Mouse (Mus musculus): ENCODE results near the gene B3gat3.
"Not testable (repeated sequence)": the region's sequence is repeated elsewhere in the genome, so short reads cannot be mapped to it uniquely, and the experiment has no call there.

B3gat3 gene

DNA sequence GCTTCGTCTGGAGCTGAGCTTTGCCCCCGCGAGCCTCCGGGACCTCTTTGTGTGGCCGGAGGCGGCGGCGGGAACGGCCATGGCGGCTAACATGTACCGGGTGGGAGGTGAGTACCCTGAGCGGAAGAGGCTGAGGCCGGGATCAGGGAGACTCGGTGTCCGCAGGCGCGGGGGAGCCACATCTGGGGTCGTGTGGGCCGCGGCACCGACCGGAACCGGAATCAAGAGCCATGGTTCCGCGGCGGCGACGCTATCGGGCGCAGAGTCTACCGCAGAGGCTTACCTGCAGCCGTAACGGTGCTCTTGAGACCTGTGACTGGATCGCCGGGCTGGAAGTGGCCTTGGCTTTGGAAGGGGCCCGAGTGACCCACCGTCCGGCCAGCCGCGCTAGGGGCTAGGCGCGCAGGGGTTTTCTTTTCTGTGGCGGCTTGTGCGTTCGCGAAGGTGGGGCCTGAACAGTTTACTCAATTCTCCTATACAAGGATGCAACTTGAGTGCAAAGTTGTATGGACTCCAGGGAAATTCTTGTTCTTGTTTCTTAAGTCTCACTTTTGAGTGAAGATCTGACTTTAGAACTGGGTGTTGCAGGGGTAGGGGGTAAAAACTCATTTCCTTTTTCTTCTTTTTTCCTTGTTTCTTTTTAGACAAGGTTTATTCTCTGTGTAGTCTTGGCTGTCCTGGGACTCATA is 22.2 kb downstream of the B3gat3 start:
- DNase-seq (ENCODE audit: low spot score in 2 of 2) = peak in 1 of 2 experiments; percentile 33

DNA sequence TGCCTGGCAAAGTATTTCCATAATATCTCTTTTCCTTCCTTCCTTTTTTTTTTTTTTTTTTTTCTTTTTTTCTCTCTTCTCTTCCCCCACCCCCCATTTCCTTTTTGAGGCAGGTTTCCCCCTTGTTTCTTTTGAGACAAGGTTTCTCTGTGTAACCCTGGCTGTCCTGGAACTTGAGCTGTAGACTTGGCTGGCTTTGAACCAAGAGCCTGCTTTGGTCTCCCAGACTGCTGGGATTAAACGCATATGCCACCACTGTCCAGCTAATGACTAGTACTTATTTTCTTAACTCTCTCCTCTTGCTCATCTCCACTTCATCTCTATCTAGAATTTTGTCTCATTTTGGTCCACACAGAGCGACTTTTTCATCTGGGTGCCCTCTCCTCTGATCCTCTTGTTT is 22.9 kb downstream of the B3gat3 start:
- no peak for DNase-seq (ENCODE audit: low spot score in 2 of 2)

DNA sequence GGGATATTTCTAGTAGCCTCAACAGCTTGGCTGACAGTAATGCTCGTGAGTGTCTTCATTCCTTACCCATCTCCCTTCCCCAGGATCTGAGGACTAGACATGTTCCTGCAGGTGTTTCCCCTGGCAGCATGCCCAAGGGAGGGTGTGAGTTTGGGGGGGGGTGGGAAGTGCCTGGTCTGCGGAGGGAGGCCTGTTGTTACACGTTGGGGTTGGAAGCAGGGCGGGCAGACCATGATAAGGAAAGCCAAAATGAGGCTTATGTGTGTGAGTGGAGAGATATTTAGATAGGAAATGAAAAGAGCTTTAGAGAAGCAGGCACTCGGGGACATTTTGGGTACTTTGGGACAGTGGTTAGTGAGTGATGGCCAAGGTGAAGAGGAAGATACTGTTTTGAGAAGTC is 23.9 kb downstream of the B3gat3 start:
- no peak for DNase-seq (ENCODE audit: low spot score in 2 of 2)

DNA sequence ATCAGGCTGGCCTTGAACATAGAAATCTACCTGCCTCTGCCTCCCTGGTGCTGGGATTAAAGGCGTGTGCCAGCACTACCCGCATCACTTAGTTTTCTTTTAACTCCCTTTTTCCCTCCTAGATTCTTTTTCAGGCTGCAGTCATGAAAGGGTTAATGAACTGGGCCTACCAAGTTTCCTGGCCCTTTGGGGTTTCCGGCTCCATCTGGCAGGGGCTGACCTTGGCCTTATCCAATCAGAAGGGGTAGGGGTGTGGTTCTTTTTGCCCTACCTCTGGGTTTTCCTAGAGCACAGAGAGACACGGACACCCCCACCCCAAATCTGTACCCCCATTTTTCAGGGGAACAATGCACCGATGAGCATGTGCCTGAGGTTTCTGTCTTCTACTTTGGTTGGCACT is 24.6 kb downstream of the B3gat3 start:
- peak in 1 of 2 experiments; percentile 58 for DNase-seq (ENCODE audit: low spot score in 2 of 2)

DNA sequence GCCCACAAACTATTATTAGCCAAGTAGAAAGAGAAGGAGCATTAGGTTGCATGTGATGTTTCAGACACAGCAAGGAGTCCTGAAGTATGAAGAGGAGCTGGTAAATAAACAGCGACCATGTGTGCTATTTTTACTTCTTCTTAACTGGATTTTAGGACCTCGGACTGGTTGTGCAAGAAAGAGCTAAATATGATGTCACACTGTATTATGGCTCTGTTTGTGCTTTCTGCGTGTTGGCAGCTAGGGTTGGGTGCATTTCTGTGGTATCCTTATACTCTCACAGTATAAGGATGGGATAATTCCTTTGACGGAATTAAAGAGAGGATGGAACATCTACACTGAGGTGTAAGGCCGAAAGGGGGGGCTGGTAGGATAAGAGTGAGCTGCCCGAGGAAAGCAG is 25.1 kb downstream of the B3gat3 start:
- no peak for DNase-seq (ENCODE audit: low spot score in 2 of 2)

DNA sequence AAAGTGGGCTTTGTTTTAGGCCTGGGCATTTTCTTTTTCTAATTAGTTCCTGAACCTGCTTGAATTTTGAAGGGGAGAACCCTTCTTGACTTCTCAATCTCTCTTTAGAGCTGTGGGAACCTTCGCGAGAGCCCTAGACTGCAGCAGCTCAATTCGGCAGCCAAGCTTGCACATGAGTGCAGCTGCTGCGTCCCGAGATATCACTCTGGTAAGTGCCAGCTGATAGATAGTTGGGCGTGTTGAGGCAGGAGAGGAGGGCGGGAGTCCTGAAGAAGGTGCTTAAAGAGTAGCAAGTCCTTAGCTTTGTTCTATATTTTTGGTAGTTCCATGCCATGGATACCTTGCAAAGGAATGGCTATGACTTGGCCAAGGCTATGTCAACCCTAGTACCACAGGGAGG is 26.8 kb downstream of the B3gat3 start:
- no peak for DNase-seq (ENCODE audit: low spot score in 2 of 2)

DNA sequence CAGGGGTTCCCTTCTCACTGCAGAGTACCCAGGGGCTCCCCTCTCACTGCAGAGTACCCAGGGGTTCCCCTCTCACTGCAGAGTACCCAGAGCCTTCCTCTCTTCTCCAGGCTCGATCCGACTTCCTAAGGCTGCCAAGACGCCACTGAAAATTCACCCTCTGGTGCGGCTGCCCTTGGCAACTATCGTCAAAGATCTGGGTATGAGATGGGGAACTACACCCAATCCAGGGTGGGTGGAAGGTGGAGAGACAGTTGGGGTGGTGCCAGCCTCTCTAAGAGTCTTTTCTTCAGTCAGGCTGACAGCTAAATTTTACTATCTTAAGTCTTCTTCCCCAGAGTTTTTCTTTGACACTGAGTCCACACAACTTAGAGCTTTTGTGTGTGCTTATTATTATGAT is 30.0 kb downstream of the B3gat3 start:
- DNase-seq (ENCODE audit: low spot score in 2 of 2) = no peak

DNA sequence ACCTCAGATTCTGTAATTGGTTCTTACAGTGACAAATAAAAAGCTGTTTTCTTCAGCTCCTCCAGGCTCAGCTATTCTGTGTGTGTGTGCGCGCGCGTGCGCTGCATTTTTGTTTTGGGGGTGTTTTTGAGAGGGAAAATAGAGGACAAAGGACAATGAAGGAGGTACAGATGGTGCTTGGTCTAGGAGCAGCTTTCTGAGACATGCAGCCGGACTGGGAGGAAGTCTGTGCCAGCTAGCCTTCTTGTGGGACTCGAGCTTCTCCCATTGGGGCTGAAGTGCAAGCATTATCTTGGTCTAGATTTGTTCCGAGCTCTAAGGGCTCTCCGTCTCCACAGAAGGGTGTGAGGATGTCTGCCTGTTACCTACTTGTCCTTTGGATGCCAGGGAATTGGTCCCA is 32.1 kb downstream of the B3gat3 start:
- no peak for DNase-seq (ENCODE audit: low spot score in 2 of 2)

DNA sequence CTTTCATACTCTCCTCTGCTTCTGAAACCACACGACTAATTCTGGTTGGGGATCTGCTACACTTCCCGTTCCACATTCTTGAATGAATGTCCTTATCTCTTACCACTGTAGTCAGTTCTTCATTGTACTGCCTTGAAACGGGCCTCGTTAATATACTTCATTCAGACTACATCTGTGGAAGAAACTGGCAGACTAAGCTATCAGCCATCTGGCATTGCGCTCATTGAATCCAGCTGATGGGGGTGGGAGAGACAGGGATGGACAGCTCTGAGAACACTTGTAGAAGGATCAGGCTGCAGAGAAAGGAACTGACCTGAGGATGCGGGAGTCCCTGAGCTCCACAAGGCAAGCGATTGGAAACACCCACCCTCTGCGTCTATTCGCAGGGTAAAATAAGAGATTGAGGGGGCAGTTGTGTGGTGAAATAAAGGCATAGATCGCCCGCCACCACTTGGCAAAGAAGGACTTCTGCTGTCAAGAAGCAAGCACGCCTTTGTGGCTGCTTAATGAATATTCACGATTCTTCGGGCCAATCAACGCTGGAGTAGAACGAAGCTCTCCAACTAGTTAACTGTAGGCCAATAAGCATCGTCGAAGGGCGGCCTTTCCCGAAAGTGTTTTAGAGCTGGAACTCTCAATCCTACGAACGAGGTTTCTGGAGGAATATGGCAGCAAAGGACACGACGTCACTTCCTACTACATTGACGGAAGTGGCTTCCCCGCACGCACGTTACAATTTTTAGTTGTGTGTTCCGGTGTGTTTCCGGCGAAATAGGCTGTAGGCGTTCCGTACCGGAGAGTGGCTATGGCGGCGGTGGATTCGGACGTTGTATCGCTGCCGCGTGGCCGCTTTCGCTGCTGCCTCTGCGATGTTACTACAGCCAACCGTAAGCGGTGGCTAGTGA is 33.2 kb downstream of the B3gat3 start, which contains the start of gene Tut1:
TSS of gene Tut1 (plus strand) at position 713 of the 905 bp plus-strand sequence.
- DNase-seq (ENCODE audit: low spot score in 2 of 2) = peak; percentile 85

DNA sequence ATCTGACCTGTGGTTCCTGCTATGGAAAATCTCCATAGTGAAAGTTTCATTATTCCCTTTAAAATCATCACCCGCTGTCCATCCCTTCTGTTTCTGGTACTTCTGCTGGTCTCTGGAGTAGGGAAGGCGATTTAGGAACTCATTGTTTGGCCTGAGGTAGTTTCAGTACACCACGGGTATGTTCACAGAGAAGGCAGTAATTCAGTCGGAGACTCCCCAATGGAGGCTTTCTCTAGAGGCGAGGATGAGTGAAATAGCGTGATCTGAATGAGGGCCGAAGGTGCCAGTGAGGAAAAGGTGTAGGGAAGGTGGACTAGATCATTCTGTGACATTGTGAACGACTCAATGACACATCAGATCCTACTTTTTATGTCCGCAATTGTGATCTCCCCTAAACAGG is 34.0 kb downstream of the B3gat3 start:
- DNase-seq (ENCODE audit: low spot score in 2 of 2) = no peak

DNA sequence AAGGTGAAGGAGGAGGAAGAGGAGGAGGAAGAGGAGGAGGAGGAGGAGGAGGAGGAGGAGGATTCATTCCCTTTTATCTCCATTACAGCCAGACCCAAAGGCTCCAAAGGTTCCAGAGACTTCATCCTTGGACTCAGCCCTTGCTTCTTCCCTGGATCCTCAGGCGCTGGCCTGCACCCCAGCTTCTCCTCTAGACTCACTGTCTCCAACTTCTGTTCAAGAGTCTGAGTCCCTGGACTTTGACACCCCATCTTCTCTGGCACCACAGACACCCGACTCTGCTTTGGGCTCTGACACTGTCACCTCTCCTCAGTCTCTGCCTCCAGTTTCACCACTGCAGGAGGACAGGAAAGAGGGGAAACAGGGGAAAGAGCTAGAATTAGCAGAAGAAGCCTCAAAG is 42.1 kb downstream of the B3gat3 start:
- no peak for DNase-seq (ENCODE audit: low spot score in 2 of 2)

DNA sequence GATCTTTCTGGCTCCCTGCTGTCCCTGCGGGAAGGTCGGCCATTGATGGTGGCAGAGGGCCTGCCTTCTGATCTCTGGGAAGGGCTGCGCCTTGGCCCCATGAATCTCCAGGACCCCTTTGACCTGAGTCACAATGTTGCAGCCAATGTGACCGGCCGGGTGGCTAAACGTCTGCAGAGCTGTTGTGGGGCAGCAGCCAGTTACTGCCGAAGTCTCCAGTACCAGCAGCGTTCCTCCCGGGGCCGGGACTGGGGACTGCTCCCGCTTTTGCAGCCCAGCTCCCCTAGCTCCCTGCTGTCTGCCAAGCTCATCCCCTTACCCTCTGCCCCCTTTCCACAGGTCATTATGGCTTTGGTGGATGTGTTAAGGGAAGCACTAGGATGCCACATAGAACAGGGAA is 44.9 kb downstream of the B3gat3 start:
- no peak for DNase-seq (ENCODE audit: low spot score in 2 of 2)

DNA sequence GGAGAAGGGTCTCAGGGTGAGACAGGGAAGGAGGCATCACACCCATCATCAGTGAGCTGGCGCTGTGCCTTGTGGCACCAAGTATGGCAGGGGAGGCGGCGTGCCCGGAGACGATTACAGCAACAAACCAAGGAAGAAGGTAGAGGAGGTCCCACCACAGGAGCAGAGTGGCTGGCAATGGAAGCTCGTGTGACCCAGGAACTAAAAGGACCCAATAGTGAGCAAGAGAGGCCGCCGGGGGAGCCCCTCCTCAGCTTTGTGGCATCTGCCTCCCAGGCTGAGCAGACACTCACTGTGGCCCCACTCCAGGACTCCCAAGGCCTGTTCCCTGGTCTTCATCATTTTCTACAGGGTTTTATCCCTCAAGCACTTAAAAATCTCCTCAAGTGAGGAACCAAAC is 45.6 kb downstream of the B3gat3 start:
- peak in 1 of 2 experiments; percentile 12 for DNase-seq (ENCODE audit: low spot score in 2 of 2)

DNA sequence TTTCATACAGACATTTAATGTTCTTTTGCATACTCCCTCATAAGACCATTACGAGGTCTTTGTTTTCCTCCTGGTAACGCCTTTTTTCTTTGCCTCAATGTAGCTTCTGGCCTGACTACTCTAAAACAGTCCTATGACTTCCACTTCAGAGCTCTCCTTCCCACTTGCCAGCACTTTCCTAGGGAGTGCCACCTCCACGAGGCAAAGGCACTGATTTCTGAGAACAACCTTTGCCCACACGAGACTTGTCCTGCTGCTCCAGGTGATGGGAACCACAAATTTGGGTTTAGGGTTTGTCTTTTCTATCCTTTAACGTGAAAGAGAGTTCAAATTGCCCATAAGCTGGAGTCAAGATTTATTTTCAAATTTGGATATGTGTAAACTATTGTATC is 46.0 kb downstream of the B3gat3 start:
- no peak for DNase-seq (ENCODE audit: low spot score in 2 of 2)

DNA sequence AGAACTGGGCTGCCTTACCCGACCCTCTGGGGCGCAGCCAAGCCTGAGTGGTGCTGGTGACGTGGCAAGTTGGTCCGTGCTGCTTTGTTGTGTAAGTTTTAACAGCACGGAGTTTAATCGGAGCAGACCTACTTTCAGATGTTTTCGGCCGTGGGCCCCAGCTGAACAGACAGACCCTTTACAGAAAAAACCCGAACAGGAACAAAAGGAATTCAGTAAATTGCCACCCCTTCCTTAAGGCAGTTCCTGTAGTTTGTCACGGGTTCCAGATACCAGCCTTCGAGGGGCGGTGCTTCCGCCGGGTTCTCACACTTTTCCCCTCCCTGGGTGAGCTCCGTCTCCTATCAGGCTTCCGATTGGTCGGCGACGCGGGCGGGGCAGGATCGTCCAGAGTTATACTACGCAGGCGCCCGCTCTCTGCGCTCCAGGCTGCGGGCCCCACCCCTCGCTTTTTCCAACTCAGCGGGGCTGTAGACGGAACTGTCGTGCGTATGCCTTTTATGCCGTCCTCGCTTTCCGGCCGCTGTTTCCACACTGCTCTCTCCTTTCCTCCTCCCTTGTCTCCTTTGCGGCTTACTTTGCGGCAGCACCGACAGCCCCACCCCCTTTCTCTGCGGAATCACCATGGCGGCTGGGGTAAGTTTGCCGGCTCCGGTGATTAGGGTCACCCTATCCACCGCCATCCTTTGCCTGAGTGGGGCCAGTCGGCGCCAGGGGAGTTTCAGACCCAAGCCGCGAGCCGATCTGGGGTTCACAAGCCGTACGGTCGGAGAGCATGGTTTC is 46.6 kb downstream of the B3gat3 start, which contains the start of gene Eef1g:
TSS of gene Eef1g (plus strand) at position 452 of the 783 bp plus-strand sequence.
- DNase-seq (ENCODE audit: low spot score in 2 of 2) = peak; percentile 97 to 99

DNA sequence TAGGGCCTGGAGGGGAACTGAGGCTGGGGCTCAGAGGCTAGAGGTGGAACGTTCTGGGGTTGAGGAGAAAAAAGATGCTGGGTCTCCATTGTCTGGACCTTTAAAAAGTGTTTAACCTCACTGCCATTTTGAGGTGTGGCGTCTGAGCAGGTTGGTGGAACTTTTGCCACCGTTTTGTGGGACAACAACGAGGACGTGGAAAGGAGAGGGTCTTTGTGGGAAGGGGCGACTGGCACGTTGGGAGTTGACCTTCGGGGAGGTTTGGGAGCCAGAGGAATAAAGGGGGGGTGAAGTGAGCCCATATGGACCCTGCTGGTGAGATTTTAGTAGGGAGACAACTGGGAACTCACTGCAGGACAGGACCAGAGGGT is 47.2 kb downstream of the B3gat3 start:
- DNase-seq (ENCODE audit: low spot score in 2 of 2) = peak in 1 of 2 experiments; percentile 10

DNA sequence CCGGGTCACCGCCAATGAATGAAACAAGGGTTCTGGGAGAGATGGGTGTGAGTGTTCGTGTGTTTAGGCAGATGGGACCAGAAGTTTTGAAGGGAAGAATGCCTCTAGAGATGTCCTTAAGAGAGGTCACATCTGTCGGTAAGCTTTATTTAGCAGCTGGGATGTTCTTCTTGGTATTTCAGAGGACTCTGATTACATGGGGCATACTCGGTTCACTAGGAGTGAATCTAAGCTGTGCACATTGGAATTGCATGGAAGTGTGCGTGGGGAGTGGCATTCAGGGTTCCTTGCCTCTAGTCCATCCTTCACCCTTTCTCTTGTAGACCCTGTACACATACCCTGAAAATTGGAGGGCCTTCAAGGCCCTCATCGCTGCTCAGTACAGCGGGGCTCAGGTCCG is 47.7 kb downstream of the B3gat3 start:
- no peak for DNase-seq (ENCODE audit: low spot score in 2 of 2)

DNA sequence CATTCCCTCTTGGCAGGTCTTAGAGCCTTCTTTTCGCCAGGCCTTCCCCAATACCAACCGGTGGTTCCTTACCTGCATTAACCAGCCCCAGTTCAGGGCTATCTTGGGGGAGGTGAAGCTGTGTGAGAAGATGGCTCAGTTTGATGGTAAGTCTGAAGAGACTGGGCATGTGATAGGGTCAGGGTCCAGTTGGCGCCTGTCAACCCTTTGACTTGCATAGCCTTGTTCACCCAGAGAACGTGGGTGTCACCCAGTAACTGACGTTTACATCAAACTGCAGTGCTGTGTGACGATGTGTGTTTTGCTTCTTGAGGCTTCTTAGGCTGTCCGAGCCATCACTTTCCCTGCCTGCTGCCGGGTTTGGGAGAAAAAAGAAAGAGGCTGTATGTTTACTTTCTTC is 52.3 kb downstream of the B3gat3 start:
- DNase-seq (ENCODE audit: low spot score in 2 of 2) = not testable (repeated sequence)

DNA sequence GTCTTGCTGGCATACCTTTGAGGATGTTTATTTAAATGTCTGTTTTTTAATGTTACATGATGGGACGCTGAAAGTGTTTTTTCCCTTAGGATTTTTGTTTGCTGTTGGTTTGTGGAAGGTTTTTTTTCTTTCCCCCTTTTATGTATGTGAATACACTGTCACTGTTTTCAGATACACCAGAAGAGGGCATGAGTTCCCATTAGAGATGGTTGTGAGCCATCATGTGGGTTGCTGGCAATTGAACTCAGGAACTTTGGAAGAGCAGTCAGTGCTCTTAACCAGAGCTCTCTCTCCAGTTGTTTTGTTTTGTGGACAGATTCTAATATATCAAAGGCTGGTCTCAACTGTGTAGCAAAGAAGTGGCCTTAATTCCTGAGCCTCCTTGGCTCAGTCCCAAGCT is 54.5 kb downstream of the B3gat3 start:
- no peak for DNase-seq (ENCODE audit: low spot score in 2 of 2)

DNA sequence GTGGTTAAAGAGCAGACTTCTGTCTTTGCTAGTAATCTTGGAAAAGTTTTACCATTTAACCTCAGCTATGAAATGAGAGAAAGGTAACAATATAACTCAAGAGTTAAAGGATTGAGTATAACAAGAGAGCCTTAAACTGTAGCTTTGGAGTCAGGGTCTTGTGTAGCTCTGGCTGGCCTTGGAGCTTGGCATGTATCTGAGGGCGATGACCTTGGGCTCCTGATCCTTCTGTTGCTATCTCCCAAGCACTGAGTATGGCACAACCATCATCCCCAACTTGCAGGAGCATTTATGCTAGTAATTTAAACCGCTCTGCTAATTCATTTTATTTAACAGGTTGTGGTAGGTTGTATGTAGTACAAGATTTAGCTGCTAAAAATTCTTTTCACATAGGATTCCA is 55.3 kb downstream of the B3gat3 start:
- no peak for DNase-seq (ENCODE audit: low spot score in 2 of 2)

DNA sequence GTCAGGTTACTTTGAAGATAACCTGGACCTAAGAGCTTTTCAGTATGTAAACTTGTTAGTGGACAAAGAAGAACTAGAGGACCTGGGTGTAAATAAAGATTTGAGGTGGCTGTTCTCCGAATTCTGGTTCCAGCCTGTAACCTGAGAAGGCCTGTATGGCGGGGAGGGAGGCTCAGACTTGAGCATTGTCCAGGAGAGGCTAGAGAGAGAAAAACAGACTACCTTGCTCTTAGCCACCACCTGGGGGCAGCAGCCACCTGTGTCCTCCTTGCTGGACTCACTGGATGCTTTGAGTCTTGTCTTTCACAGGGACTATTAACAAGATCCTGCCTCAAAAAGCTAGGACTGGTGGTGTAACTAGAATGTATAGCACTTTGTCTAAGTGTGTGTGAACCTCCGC is 56.4 kb downstream of the B3gat3 start:
- no peak for DNase-seq (ENCODE audit: low spot score in 2 of 2)
